10 mouse cellular contexts compared by ENCODE assay signal in genomic region chr6:146272253-146273036, GRCm38 (mm10).
DNase-seq lines count a peak whose midpoint lies in the region; ATAC-seq and TF ChIP-seq lines count a peak whose summit lies in the region.
"Had no signal": no experiment of that assay in that cellular context is flagged by ENCODE, and none has a peak within 500 bp of the region (broad histone marks: within the 10 kb centered on the region; RNA-seq: fewer than 3 reads in every experiment).

No protein-coding gene starts in this region.

- 0 out of 2 replicates have a peak, but pooled peaks have one; percentile 56 for ATAC-seq in midbrain, embryonic 12.5 days (ENCODE audit: low FRiP score, low read depth)

- DNase-seq in left cerebral cortex, adult 11 months (ENCODE audit: low spot score): peak; percentile 65
- DNase-seq in left cerebral cortex, postnatal 36 days (ENCODE audit: low spot score in 2 of 2): no peak
- peak; percentile 54 for DNase-seq in ES-E14 (ENCODE audit: low read depth, low spot score)
- peak; percentile 84 to 90 for DNase-seq in cerebellum, postnatal 10 days
- DNase-seq in heart, postnatal 10 days: peak; percentile 79 to 87
- peak; percentile 49 to 52 for DNase-seq in kidney, postnatal 4 days
- peak; percentile 73 for DNase-seq in thymus, postnatal 0 days (ENCODE audit: low spot score)

- no peaks in the 10 kb centered on the region for H3K36me3 ChIP-seq in ES-E14 (ENCODE audit: control insufficient read depth, insufficient read depth, low read length, poor library complexity, severe bottlenecking)
- no peaks in the 10 kb centered on the region for H3K36me3 ChIP-seq in midbrain, embryonic 12.5 days
- H3K36me3 ChIP-seq: embryonic facial prominence, embryonic 15.5 days had no signal

- no peak overlapping the region for H3K4me2 ChIP-seq in midbrain, embryonic 12.5 days (replicated peaks)
- H3K4me2 ChIP-seq: embryonic facial prominence, embryonic 15.5 days had no signal

- H3K27me3 ChIP-seq in midbrain, embryonic 12.5 days: no peaks in the 10 kb centered on the region
- H3K27me3 ChIP-seq: embryonic facial prominence, embryonic 15.5 days; megakaryocyte, embryonic 14.5 days had no signal

- in situ Hi-C loops in ES-E14 (cut with MboI; ENCODE audit: low sequenced_read_pairs in 2 of 2, unreplicated experiment in 2 of 2): no loop called here

- no peaks in the 10 kb centered on the region for H3K4me1 ChIP-seq in ES-E14 (ENCODE audit: control insufficient read depth in 2 of 2, insufficient read depth in 2 of 2, low read length in 2 of 2, poor library complexity in 1 of 2)
- H3K4me1 ChIP-seq in midbrain, embryonic 12.5 days: no peaks in the 10 kb centered on the region

- intact Hi-C loops in left cerebral cortex, postnatal 36 days (cut with DNase I): loop anchor here (2.0 to 10.0 kb wide), 2 partner anchors 412 to 528 kb away; partner anchors contain the start of gene Rassf8
- intact Hi-C loops in heart, postnatal 10 days (cut with DNase I): loop anchor here (1.0 to 10.0 kb wide), 4 partner anchors 105 to 442 kb away; no protein-coding TSS in a partner anchor

- H3K9me3 ChIP-seq in ES-E14 (ENCODE audit: control insufficient read depth, insufficient read depth, low read depth, low read length): no peaks in the 10 kb centered on the region
- no peaks in the 10 kb centered on the region for H3K9me3 ChIP-seq in midbrain, embryonic 12.5 days
- H3K9me3 ChIP-seq: embryonic facial prominence, embryonic 15.5 days had no signal

- no peak overlapping the region for H3K9ac ChIP-seq in ES-E14 (ENCODE audit: insufficient read depth, low read depth, low read length, poor library complexity, severe bottlenecking)
- no peak overlapping the region for H3K9ac ChIP-seq in midbrain, embryonic 12.5 days (replicated peaks)
- H3K9ac ChIP-seq: embryonic facial prominence, embryonic 15.5 days had no signal

- H3K27ac ChIP-seq in ES-E14 (ENCODE audit: insufficient read depth, low read depth, low read length, poor library complexity, severe bottlenecking): no peak overlapping the region
- H3K27ac ChIP-seq in midbrain, embryonic 12.5 days (replicated peaks): no peak overlapping the region

- 76% methylated on average over 5 of the region's 5 CpGs for WGBS in midbrain, embryonic 12.5 days

- no peak overlapping the region for H3K4me3 ChIP-seq in ES-E14 (ENCODE audit: insufficient read depth in 1 of 2, low read depth in 1 of 2, low read length in 2 of 2, poor library complexity in 1 of 2, severe bottlenecking in 1 of 2)
- no peak overlapping the region for H3K4me3 ChIP-seq in midbrain, embryonic 12.5 days
- H3K4me3 ChIP-seq: embryonic facial prominence, embryonic 15.5 days; megakaryocyte, embryonic 14.5 days had no signal

TF ChIP-seq in ES-E14, 5 proteins besides CTCF, POLR2A, EP300 and RAD21:
- TF ChIP-seq ZNF384 (IDR thresholded peaks at IDR 0.05; ENCODE audit: low read depth, low read length) (no peak), ZC3H11A (IDR thresholded peaks at IDR 0.05; ENCODE audit: borderline replicate concordance, low read depth, low read length) (peak; percentile 30; the same call in 1 of the 2 replicates), MAFK (IDR thresholded peaks at IDR 0.05; ENCODE audit: insufficient read depth, low read depth, low read length) (no peak), HCFC1 (IDR thresholded peaks at IDR 0.05; ENCODE audit: borderline replicate concordance, insufficient read depth, low read length) (no peak), CHD2 (IDR thresholded peaks at IDR 0.05; ENCODE audit: low read depth, low read length) (no peak)

Comparison
In these comparisons a context has a peak if more than half of its experiments do, and no peak if none do; other contexts are left out.
1. DNase-seq: peak in left cerebral cortex, adult 11 months (single experiment), ES-E14 (single experiment), cerebellum, postnatal 10 days (2 of 2), heart, postnatal 10 days (2 of 2), kidney, postnatal 4 days (2 of 2) and thymus, postnatal 0 days (single experiment); none in left cerebral cortex, postnatal 36 days (0 of 2).